8 mouse cellular contexts compared by ENCODE assay signal in genomic region chr2:144599831-144600687, GRCm38 (mm10). TPM values are rescaled to one million over a fixed set of nuclear protein-coding genes. Genes with fewer than 3 reads are reported as not detected.
DNase-seq lines count a peak whose midpoint lies in the region; ATAC-seq and TF ChIP-seq lines count a peak whose summit lies in the region.

Gene Dtd1, plus strand, starts transcription at chr2:144599897.

- H3K27ac ChIP-seq in cortical plate, adult 2 months (ENCODE audit: insufficient read depth, low read length) = peak within 1 kb of the TSS; percentile 92

- H3K4me3 ChIP-seq in cortical plate, adult 2 months (ENCODE audit: insufficient read depth, low read length) = peak within 1 kb of the TSS; percentile 91

- peak; percentile 75 to 85 for DNase-seq in gastrocnemius, adult 8-10 months (ENCODE audit: low spot score in 2 of 2)
- DNase-seq in induced T-regulatory cell, adult 2 months (ENCODE audit: low read depth) = peak; percentile 93
- DNase-seq in left cerebral cortex, adult 9 months (ENCODE audit: low spot score in 2 of 2) = peak; percentile 77 to 88
- peak; percentile 88 for DNase-seq in right cerebral cortex, postnatal 14 days
- DNase-seq in urinary bladder, postnatal 36 days (ENCODE audit: low spot score in 2 of 2) = peak; percentile 86 to 88

- TF ChIP-seq CTCF in cortical plate, adult 2 months (IDR thresholded peaks at IDR 0.05; ENCODE audit: extremely low read depth, insufficient read depth, low read length) = peak; percentile 51

- peaks cover 1% of the 10 kb centered on the region; the same call in 1 of the 2 replicates for H3K4me1 ChIP-seq in cortical plate, adult 2 months (ENCODE audit: control insufficient read depth, insufficient read depth, low read length)

- ATAC-seq in activated CD4-positive, CD25-positive, alpha-beta regulatory T cell, adult 4 months = peak; percentile 95
- ATAC-seq in megakaryocyte progenitor cell, adult 5-6 weeks (replicated peaks; ENCODE audit: poor library complexity) = peak; percentile 98

- peak; percentile 80 for TF ChIP-seq POLR2A in cortical plate, adult 2 months (IDR thresholded peaks at IDR 0.05; ENCODE audit: extremely low read depth, insufficient read depth, low read length)

RNA-seq across cellular contexts. Expression of gene Dtd1, which starts in this region (rescaled TPM):
- polyA plus RNA-seq in activated CD4-positive, CD25-positive, alpha-beta regulatory T cell, adult 4 months (2017; shearing (Covaris generic)) = 10 to 100 TPM; 65.4 to 72.3 TPM
- polyA plus RNA-seq in cortical plate, adult 2 months (2012; rRNA removed) = 61.9 and 62.0 TPM in 2 replicates
- total RNA-seq in gastrocnemius, adult 8-10 months (2022) = 10 to 100 TPM; 13.1 to 16.1 (median 15.2) TPM
- total RNA-seq in megakaryocyte progenitor cell, adult 5-6 weeks (2015) = 29.5 and 34.1 TPM in 2 replicates
- total RNA-seq in megakaryocyte progenitor cell, adult 5-6 weeks (2017) = 59.8 and 63.1 TPM in 2 replicates

Comparison
In these comparisons a context has a peak if more than half of its experiments do, and no peak if none do; other contexts are left out.
1. Peak in every context shown above with its lines: DNase-seq, ATAC-seq, H3K4me3 ChIP-seq and H3K27ac ChIP-seq.